Mouse (Mus musculus): Measurements from ENCODE around the gene Bbx. TPM values are rescaled to one million over a fixed set of nuclear protein-coding genes. Genes with fewer than 3 reads are reported as not detected.
A peak's percentile ranks its signal among the peaks of the same experiment; 100 is the strongest.

The Bbx gene
- polyA plus RNA-seq, 1 experiment from 2014 or later: 43.3 TPM

- ATAC-seq (ENCODE audit: low FRiP score): peak; percentile 36; the same call in 1 of the 2 replicates
- H3K9ac ChIP-seq: no peak overlapping the region
- no peak overlapping the region for H3K27ac ChIP-seq
- no peaks in the 10 kb centered on the region for H3K36me3 ChIP-seq (replicated peaks)
- H3K9me3 ChIP-seq: no peaks in the 10 kb centered on the region
- H3K4me1 ChIP-seq: no peaks in the 10 kb centered on the region
- no peak overlapping the region for H3K4me2 ChIP-seq
- H3K4me3 ChIP-seq (replicated peaks): no peak overlapping the region
- H3K27me3 ChIP-seq: no peaks in the 10 kb centered on the region
Measured at GRCm38 (mm10) chr16:50306727-50307126, 125.5 kb downstream of the Bbx start.

GRCm38 (mm10) chr16:50305156-50305555, 127.0 kb downstream of the Bbx start:
- H3K4me3 ChIP-seq (replicated peaks): no peak overlapping the region
- H3K36me3 ChIP-seq (replicated peaks): no peaks in the 10 kb centered on the region
- H3K9ac ChIP-seq: no peak overlapping the region
- H3K9me3 ChIP-seq: no peaks in the 10 kb centered on the region
- no peak overlapping the region for H3K27ac ChIP-seq
- H3K27me3 ChIP-seq: no peaks in the 10 kb centered on the region
- H3K4me1 ChIP-seq: no peaks in the 10 kb centered on the region
- no peak for ATAC-seq (ENCODE audit: low FRiP score)
- WGBS: 92% methylated on average over 6 of the region's 6 CpGs
- no peak overlapping the region for H3K4me2 ChIP-seq

DNA sequence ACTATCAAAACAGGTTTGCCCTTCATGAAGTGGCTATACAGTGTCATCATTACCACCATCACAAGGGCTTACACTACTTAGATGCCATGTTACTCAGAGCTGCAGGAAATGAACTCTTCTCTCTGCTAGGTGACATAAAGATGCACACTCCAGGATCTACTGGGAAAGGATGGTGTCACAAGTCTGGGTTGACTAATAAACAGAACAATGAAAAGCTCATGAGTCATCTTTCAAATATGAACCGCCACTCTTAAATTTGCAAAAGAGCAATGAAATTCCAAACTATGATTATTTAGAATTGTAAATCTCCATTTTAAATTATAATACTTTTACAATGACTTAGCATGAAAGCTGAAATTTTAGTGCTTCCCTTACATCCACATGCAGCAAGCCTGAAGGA, 129.6 kb downstream of the Bbx start:
- Histone ChIP-seq H3K36me3 (replicated peaks) (no peaks in the 10 kb centered on the region), H3K27ac (no peak overlapping the region), H3K4me1 (no peaks in the 10 kb centered on the region), H3K27me3 (no peaks in the 10 kb centered on the region), H3K9me3 (no peaks in the 10 kb centered on the region), H3K4me2 (no peak overlapping the region), H3K9ac (no peak overlapping the region), H3K4me3 (replicated peaks) (no peak overlapping the region)
- ATAC-seq (ENCODE audit: low FRiP score): no peak
- 98% methylated on average over 1 of the region's 1 CpGs for WGBS

GRCm38 (mm10) chr16:50298743-50299443, 133.3 kb downstream of the Bbx start:
- H3K9me3 ChIP-seq: no peaks in the 10 kb centered on the region
- no peak overlapping the region for H3K27ac ChIP-seq
- H3K4me1 ChIP-seq: no peaks in the 10 kb centered on the region
- 74% methylated on average over 8 of the region's 8 CpGs for WGBS
- no peaks in the 10 kb centered on the region for H3K36me3 ChIP-seq (replicated peaks)
- H3K9ac ChIP-seq: no peak overlapping the region
- no peak overlapping the region for H3K4me2 ChIP-seq
- no peaks in the 10 kb centered on the region for H3K27me3 ChIP-seq
- no peak for ATAC-seq (ENCODE audit: low FRiP score)
- H3K4me3 ChIP-seq (replicated peaks): no peak overlapping the region

- Histone ChIP-seq H3K4me2 (no peak overlapping the region), H3K9me3 (no peaks in the 10 kb centered on the region), H3K36me3 (replicated peaks) (no peaks in the 10 kb centered on the region), H3K4me1 (no peaks in the 10 kb centered on the region), H3K27ac (no peak overlapping the region), H3K9ac (no peak overlapping the region), H3K27me3 (no peaks in the 10 kb centered on the region), H3K4me3 (replicated peaks) (no peak overlapping the region)
- WGBS: 76% methylated on average over 4 of the region's 4 CpGs
- ATAC-seq (ENCODE audit: low FRiP score): 0 out of 2 replicates have a peak, but pooled peaks have one; percentile 27
Measured at GRCm38 (mm10) chr16:50293502-50294228, 138.5 kb downstream of the Bbx start.

- H3K9ac ChIP-seq: no peak overlapping the region
- no peak for ATAC-seq (ENCODE audit: low FRiP score)
- 94% methylated on average over 5 of the region's 5 CpGs for WGBS
Measured at GRCm38 (mm10) chr16:50292834-50293233, 139.4 kb downstream of the Bbx start.

DNA sequence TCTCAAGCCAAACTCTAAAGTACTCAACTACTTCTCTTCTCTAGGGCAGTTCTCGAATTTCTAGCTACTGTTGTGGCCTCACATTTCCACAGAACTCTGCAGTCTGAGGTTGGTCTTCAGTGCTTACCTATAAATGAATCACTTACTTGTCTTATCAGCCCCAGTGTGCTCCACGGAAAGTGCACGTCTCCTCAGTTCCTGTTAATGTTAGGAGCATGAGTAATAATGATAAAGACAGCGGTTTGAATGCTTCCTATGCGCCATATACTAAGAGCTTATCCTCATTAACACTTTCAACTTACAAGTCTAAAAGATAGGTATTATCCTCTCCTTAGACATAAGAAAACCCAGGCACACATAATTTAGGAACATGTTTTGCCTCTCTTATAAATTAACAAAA, 142.4 kb downstream of the Bbx start:
- no peaks in the 10 kb centered on the region for H3K36me3 ChIP-seq (replicated peaks)
- 84% methylated on average over 5 of the region's 5 CpGs for WGBS
- H3K4me2 ChIP-seq: no peak overlapping the region
- no peak overlapping the region for H3K27ac ChIP-seq
- H3K4me1 ChIP-seq: no peaks in the 10 kb centered on the region
- no peak overlapping the region for H3K9ac ChIP-seq
- ATAC-seq (ENCODE audit: low FRiP score): no peak
- no peaks in the 10 kb centered on the region for H3K27me3 ChIP-seq
- no peak overlapping the region for H3K4me3 ChIP-seq (replicated peaks)
- no peaks in the 10 kb centered on the region for H3K9me3 ChIP-seq

More at GRCm38 (mm10) chr16:50292834-50293233, 139.4 kb downstream of the Bbx start:
- no peak overlapping the region for H3K4me3 ChIP-seq (replicated peaks)
- no peak overlapping the region for H3K4me2 ChIP-seq
- H3K27me3 ChIP-seq: no peaks in the 10 kb centered on the region
- H3K36me3 ChIP-seq (replicated peaks): no peaks in the 10 kb centered on the region
- H3K4me1 ChIP-seq: no peaks in the 10 kb centered on the region
- H3K27ac ChIP-seq: no peak overlapping the region
- no peaks in the 10 kb centered on the region for H3K9me3 ChIP-seq

DNA sequence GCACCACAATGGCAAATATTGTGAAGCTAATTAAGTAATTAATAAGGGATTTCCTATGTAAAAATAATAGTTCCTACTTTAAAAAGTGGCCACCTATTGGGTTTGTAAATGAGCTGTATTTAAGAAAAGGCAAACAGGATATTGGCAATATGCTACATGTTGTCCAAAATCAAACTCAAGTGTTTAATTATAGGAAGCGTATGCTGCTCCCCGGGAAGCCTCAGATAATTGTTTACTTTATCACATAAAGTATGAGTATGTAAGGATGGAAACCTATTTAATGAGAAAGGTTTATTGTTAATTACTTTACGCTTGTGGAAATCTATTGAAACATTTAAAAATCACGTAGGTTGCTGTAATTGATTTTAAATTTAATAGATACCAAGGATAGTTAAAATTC, 159.4 kb downstream of the Bbx start:
- H3K27ac ChIP-seq: no peak overlapping the region
- no peak overlapping the region for H3K9ac ChIP-seq
- no peaks in the 10 kb centered on the region; the same call in 1 of the 2 replicates for H3K36me3 ChIP-seq (replicated peaks)
- no peaks in the 10 kb centered on the region for H3K27me3 ChIP-seq
- H3K9me3 ChIP-seq: no peaks in the 10 kb centered on the region
- H3K4me2 ChIP-seq: no peak overlapping the region
- H3K4me3 ChIP-seq (replicated peaks): no peak overlapping the region
- no peak for ATAC-seq (ENCODE audit: low FRiP score)
- no peaks in the 10 kb centered on the region for H3K4me1 ChIP-seq
- 70% methylated on average over 4 of the region's 4 CpGs for WGBS

- H3K4me1 ChIP-seq: no peaks in the 10 kb centered on the region
- peaks cover 7% of the 10 kb centered on the region for H3K36me3 ChIP-seq (replicated peaks)
- WGBS: 96% methylated on average over 4 of the region's 4 CpGs
- H3K27me3 ChIP-seq: no peaks in the 10 kb centered on the region
- H3K9me3 ChIP-seq: no peaks in the 10 kb centered on the region
- ATAC-seq (ENCODE audit: low FRiP score): no peak
- no peak overlapping the region for H3K4me3 ChIP-seq (replicated peaks)
- H3K4me2 ChIP-seq: no peak overlapping the region
- no peak overlapping the region for H3K27ac ChIP-seq
- H3K9ac ChIP-seq: no peak overlapping the region
Measured at GRCm38 (mm10) chr16:50262647-50263046, 169.5 kb downstream of the Bbx start.

- no peaks in the 10 kb centered on the region for H3K27me3 ChIP-seq
- no peak overlapping the region for H3K4me3 ChIP-seq (replicated peaks)
- 91% methylated on average over 9 of the region's 9 CpGs for WGBS
- H3K9ac ChIP-seq: no peak overlapping the region
- ATAC-seq (ENCODE audit: low FRiP score): no peak
- H3K4me2 ChIP-seq: no peak overlapping the region
- H3K9me3 ChIP-seq: no peaks in the 10 kb centered on the region
- H3K36me3 ChIP-seq (replicated peaks): peaks cover 7% of the 10 kb centered on the region
- H3K4me1 ChIP-seq: no peaks in the 10 kb centered on the region
- no peak overlapping the region for H3K27ac ChIP-seq
Measured at GRCm38 (mm10) chr16:50262209-50262608, 170.0 kb downstream of the Bbx start.

GRCm38 (mm10) chr16:50261741-50262140, 170.4 kb downstream of the Bbx start:
- Histone ChIP-seq H3K9ac (no peak overlapping the region), H3K4me3 (replicated peaks) (no peak overlapping the region), H3K27me3 (no peaks in the 10 kb centered on the region), H3K27ac (no peak overlapping the region), H3K36me3 (replicated peaks) (peaks cover 7% of the 10 kb centered on the region), H3K9me3 (no peaks in the 10 kb centered on the region), H3K4me2 (no peak overlapping the region), H3K4me1 (no peaks in the 10 kb centered on the region)
- no peak for ATAC-seq (ENCODE audit: low FRiP score)

DNA sequence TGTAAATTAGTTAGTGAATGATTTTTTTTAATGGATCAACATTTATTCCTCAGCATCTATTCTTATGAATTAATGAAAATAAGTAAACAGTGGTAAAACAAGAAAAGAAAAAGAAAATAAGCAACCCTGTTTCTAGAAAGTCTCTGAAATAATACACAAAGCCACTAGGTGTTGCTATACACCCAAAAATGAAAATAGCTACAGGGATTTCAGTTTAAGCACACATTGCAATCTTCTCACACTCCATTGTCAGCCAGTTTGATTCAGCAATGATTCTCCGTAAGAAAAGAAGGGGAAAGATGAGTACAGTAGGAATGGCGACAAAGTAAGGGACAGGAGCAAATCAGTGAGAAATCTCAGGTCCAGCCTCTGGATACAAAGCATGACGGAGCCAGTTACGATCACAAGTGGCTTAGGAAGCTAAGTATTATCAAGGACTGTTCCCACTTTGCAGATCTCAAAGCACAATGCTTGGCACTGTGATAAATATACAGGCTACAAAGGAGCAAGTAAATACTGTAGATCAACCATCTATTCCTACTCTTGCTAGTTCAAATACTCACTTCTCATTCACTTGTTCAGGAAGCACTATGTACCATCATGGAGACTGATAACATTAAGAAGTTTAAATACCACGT, 177.5 kb downstream of the Bbx start:
- 77% methylated on average over 5 of the region's 5 CpGs for WGBS
- 0 out of 2 replicates have a peak, but pooled peaks have one; percentile 14 for ATAC-seq (ENCODE audit: low FRiP score)
- Histone ChIP-seq H3K4me2 (no peak overlapping the region), H3K27ac (no peak overlapping the region), H3K4me1 (no peaks in the 10 kb centered on the region), H3K9me3 (no peaks in the 10 kb centered on the region), H3K9ac (no peak overlapping the region), H3K27me3 (no peaks in the 10 kb centered on the region), H3K36me3 (replicated peaks) (no peaks in the 10 kb centered on the region), H3K4me3 (replicated peaks) (no peak overlapping the region)

All from forebrain, embryonic 12.5 days (tissue).